Mouse (Mus musculus) v-Abl transformed pro-B cells (cell line): ENCODE results near the gene Abcc3.

Experiments
- in situ Hi-C, 2 experiments: fragments of 400-800 bp; cut with MboI; formaldehyde crosslinking; loops; one replicate each; pipeline ENCODE4 v1.15.1; 2025; ENCODE audit not compliant: unreplicated experiment in 2 of 2

The Abcc3 gene

GRCm38 (mm10) chr11:94314098-94314652 lies 78.6 kb downstream of the Abcc3 start:
- in situ Hi-C loops, result loop anchor here in 1 of 2 experiments (25.0 kb wide), 1 partner anchor 352 kb away; the partner anchor contains the start of genes Gm20390, Nme1 and Nme2

- in situ Hi-C loops, result loop anchor here in 1 of 2 experiments (25.0 kb wide), 1 partner anchor 350 kb away; the partner anchor contains the start of genes Gm20390, Nme1 and Nme2
Observed at GRCm38 (mm10) chr11:94312733-94313132, 80.1 kb downstream of the Abcc3 start.

DNA sequence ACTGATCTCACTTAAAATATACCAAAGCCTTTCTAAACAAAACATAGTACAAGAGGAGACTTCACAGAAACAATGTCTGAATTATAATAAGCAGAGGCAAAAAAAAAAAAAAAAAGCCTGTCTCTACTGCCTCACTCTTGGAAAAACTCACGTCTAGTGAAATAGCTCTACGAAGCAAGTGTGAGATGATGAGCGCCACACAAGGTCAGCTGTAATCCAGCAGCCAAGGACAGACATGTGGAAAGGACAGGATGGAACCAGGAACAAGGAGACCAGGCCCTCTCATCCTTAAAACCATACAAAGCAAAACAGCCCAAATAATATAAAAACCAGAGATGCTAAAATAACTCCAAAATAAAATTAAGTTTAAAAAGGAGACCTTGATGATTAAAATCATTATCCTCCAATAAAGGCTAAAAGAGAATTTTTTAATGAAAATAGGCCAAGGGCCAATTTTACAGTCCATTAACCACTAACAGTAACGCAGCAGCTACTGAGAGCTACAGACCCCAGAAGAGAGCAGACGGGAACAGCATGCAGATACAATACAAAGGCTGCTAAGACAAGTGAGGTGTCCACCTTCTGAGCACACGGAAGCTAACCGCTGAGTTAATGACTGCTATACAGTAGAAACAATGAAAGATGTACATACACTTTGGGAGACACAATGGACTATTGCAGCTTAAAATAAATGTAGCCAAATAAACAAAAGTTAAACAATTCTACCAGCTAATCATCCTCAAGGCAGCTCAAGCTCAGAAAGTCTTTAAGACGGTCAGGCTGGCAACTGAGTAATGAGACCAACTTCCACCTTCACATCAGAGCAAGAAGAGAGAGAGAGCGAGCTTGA lies 97.6 kb downstream of the Abcc3 start:
- in situ Hi-C loops, result loop anchor here in 1 of 2 experiments (5.0 kb wide), 1 partner anchor 373 kb away; no protein-coding TSS in a partner anchor
